ENCODE assay signal across 13 mouse cellular contexts in the genomic region with DNA sequence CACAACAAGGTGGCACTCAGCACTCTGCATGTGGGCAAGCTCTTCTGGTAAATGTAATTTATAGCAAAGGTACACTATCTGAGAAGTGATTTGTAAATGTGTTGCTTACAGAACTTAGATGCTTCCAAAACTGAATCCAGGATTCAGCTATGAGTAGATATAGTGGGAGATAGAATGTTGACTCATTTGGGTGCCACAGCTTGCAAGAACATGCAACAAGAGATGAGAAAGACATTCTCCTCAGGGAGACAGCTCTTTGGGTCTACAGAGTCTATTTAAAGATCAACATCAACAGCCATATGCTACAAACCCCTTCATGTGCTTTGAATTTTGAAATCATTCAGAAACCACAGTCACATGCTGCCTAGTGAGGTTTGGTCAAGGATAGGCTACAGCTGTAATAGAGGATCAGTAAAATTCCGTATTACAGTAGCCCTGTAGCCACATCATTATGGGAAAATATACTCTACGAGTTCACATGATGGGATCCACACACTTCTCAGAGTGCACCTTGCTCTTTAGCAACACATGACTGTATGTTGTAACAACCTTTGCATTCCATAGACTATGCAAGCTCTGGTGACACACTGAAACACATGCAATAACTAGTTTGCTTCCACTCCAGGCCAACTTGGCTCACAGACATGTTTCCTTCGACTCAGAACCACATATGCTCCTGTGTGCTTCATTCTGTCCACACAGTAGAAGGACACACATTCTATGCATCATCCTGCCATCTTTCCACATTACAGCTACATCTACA.
DNase-seq lines count a peak whose midpoint lies in the region.
"Had no signal": no experiment of that assay in that cellular context is flagged by ENCODE, and none has a peak within 500 bp of the region (broad histone marks: within the 10 kb centered on the region; RNA-seq: fewer than 3 reads in every experiment).

No protein-coding gene starts in this region.

- DNase-seq in heart, adult 11 months, result peak; percentile 22
- DNase-seq in heart, adult 8-10 months (ENCODE audit: low spot score), result no peak
- peak; percentile 67 for DNase-seq in brain, adult 2 months (ENCODE audit: low read depth, low spot score)
- DNase-seq in gonadal fat pad, adult 2 months (ENCODE audit: low read depth), result peak; percentile 70
- peak; percentile 38 for DNase-seq in telencephalon, adult 2 months (ENCODE audit: low read depth, low spot score)
- DNase-seq in thymus, postnatal 25 days, result no peak
- DNase-seq: adrenal gland, postnatal 14 days; cerebellum, adult 18-20 months; cerebellum, adult 9-11 months; cerebellum, postnatal 36 days; forebrain, postnatal 0 days; gastrocnemius, postnatal 14 days; heart, postnatal 10 days had no signal

Comparison
In these comparisons a context has a peak if more than half of its experiments do, and no peak if none do; other contexts are left out.
1. DNase-seq: peak in heart, adult 11 months (single experiment), brain, adult 2 months (single experiment), gonadal fat pad, adult 2 months (single experiment) and telencephalon, adult 2 months (single experiment); none in heart, adult 8-10 months (single experiment) and thymus, postnatal 25 days (single experiment).